Mouse (Mus musculus): Measurements from ENCODE around the gene Ccdc142. TPM values are rescaled to one million over a fixed set of nuclear protein-coding genes. Genes with fewer than 3 reads are reported as not detected.

Ccdc142 gene
- total RNA-seq, 2 experiments from 2014 or later: 11.3 to 13.3 TPM

DNA sequence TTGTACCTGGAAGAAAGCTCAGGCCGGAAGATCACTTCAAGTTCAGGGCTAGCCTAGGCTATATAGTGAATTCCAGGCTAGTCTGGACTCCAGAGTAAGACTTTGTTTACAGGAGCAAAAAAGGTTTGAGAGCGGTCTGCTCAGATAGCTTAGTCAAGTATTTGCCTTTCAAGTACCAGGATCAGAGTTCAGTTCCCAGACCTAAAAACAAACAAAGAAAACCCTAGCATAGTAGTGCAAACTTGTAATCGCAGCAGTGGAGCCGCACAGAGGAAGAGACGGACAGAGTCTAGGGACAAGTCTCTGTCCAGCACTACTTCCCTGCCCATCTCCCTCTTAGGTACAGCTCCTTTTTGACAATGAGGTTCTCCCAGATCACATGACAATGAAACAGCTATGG, 21.2 kb upstream of the Ccdc142 start:
- ATAC-seq (replicated peaks; ENCODE audit: low FRiP score, low TSS enrichment, poor library complexity, severe bottlenecking): no peak

DNA sequence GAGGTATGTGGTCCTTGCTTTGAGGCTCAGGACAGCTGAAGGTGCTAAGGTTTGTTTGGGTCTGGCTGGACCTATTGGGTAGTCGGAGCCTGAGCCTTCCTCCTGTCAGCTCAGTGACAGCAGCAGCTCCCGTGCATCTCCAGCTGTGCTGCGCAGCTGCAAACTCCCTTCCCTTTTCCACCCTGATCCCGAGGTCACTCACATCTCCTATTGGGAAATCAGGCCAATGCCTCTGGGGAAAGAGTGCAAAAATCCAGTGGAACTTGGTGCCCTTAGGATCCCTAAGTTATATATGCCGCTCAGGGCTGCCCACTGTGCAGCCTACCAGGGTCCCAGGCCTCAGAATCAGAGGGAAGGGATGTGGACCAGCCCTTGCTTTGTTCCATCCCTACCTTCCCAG, 17.9 kb upstream of the Ccdc142 start:
- no peak for ATAC-seq (replicated peaks; ENCODE audit: low FRiP score, low TSS enrichment, poor library complexity, severe bottlenecking)

DNA sequence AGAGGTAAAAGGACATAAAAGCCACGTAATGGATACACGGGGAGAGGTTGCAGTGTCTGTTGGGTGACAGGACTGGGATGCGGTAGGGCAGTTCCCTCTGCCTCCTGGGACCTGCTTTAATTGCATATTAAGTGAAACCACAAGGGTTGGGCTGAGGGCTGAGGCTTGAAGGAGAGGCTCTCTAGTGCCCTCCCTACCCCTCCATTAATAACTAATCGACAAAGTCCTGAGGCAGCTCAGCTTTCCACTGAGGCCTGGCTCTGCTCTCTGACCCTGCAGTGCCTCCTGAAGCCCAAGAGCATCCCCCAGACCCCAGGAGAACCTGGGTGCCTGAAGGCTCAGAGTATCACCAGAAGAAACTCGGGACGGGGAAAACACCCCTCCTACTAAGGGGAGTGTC, 16.9 kb upstream of the Ccdc142 start:
- ATAC-seq (replicated peaks; ENCODE audit: low FRiP score, low TSS enrichment, poor library complexity, severe bottlenecking): no peak

DNA sequence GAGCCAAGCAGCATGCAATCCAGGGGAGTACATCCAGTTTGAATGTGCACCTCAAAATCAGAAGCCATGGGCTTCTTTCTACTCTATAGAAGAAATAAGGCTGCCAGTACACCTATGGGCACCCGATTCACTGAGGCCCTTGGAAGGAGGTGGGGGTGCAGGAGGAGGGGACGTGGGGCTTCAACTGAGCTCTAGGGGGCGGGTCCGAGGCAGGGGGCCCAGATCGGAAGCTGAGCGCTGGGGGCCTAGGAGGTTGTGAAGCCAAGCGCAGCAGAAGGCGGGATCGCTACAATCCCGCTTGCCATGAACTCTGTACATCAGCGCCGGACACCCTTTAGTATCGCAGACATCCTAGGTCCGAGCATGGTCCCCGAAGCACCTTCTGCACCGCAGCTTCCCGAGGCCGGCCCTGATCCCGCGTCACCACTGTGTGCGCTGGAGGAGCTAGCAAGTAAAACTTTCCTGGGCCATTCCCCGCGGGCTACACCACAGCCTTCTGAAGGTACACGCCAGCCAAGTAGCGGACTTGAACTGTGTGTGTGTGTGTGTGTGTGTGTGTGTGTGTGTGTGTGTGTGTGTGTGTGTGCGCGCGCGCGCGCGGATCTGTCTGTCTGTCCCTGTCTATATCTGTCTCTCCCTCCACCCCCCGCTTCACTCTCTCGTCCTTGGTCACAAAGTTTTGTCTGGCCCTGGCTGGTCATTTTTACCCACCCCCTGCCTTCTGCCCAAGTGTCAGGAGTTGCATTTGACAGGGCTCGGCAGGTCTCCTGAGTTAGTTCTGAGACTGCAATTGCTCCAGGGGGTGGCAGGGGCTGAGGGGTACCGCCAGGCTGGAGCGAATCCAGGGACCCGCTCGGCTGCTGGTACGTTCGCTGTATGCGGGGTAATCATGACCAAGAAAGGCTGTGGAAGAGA, 15.0 kb upstream of the Ccdc142 start, which contains the start of gene Lbx2:
Lbx2 (plus strand) TSS at position 247 of the 915 bp plus-strand sequence.
- no peak for ATAC-seq (replicated peaks; ENCODE audit: low FRiP score, low TSS enrichment, poor library complexity, severe bottlenecking)

DNA sequence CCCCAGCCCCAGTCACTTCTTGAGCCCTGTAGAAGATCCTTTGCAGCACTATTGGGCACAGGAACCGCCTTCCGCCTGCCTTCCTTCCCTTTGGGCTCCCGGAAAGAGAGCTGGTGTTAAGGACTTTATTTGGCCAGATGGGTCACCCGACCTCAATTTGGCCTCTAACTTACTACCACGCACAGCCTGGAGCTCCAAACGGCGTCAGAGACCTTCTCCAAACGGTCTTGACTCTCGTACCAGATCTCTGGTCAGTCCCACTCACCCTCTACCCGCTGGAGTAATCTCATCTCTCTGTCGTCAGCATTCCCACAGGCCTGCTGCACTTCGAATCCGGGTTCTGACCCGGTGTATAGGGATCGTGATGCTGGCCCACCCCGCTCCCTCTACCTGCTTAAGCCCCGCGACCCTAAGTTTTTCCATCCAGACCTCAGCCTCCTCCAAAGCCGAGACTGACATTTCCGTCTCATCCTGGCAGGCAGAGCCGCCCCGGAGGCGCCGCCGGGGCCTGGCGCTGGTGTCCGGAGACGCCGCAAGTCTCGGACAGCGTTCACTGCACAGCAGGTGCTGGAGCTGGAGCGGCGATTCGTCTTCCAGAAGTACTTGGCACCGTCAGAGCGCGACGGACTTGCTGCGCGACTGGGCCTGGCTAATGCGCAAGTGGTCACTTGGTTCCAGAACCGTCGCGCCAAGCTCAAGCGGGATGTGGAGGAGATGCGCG, 14.0 kb upstream of the Ccdc142 start:
- no peak for ATAC-seq (replicated peaks; ENCODE audit: low FRiP score, low TSS enrichment, poor library complexity, severe bottlenecking)

GRCm38 (mm10) chr6:83087926-83088260, 13.5 kb upstream of the Ccdc142 start:
- no peak for ATAC-seq (replicated peaks; ENCODE audit: low FRiP score, low TSS enrichment, poor library complexity, severe bottlenecking)

DNA sequence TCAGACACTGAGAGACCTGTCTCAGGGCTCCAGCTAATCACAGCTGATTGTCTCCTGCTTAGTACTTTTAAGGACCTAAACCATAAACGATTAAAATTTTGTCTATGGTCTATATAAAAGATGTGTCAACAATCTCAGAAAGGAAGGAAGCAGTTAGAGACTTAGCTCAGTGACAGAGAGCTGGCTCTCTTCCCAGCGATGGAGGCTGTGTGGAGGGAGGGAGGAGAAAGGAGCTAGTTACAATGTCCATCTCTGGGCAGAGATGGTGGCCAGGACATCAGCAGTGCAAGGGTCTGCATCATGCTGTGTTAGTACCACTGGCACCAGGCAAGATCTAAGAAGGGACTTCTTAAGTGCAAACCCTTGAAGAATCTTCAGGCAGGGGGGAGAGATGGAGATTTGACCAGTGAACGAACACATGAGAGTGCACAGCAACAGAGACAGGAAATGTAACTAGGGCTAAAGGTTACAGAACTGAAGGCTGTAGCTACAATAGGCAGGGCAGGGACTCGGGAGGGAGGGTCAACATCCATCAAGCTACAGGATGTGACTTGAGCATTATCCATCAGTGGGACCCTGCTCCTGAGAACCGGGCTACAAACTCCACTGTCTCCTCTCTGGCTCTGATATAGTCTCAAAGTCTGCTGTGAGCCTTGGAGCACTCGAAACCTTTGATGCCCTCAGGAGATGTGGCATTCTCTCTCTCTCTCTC, 8.8 kb upstream of the Ccdc142 start:
- ATAC-seq (replicated peaks; ENCODE audit: low FRiP score, low TSS enrichment, poor library complexity, severe bottlenecking): no peak

GRCm38 (mm10) chr6:83095968-83096367, 5.4 kb upstream of the Ccdc142 start:
- ATAC-seq (replicated peaks; ENCODE audit: low FRiP score, low TSS enrichment, poor library complexity, severe bottlenecking): no peak

- ATAC-seq (replicated peaks; ENCODE audit: low FRiP score, low TSS enrichment, poor library complexity, severe bottlenecking): no peak
Observed at GRCm38 (mm10) chr6:83098411-83098810, 3.0 kb upstream of the Ccdc142 start.

DNA sequence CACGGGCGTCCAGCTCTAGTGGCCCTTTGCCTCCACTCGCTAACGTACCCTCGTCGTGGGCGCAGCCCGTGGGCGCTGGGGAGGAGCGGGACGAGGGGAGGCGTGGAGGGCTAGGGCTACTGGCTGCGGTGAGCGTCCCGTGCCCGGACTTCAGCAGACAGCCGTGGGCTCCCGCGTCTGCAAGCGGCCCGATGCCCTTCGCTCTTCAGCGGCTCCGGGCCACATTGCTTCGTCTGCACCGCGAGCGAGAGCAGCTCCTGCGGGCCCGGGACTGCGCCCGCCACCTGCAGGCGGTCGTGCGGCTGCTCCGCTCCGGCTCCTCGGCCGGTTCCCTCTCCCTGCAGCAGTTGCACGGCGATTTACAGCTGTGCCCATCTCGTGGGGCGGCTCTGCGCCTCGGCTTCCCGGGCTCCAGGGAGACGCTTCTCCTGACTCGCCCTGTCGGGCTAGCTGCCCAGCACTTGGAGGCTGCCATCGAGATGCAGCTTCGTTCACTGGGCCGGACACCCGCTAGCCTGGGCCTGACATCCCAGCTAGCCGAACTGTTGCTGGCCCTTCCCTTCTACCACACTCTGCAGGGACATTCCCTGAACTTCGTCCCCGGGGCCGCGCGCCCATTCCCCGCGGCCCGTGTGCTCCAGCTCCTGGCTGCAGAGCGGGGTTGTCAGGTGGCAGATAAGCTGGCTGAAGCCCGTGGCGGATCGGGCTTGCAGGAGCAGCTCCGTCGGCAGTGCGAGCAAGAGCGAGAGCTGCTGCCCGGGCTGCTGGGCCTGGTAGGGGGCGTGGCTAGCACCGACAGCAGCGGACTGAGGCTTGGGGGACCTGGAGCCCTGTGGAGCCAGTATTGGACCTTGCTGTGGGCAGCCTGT, 521 bp downstream of the Ccdc142 start:
- peak; percentile 78 for ATAC-seq (replicated peaks; ENCODE audit: low FRiP score, low TSS enrichment, poor library complexity, severe bottlenecking)

- no peak for ATAC-seq (replicated peaks; ENCODE audit: low FRiP score, low TSS enrichment, poor library complexity, severe bottlenecking)
Observed at GRCm38 (mm10) chr6:83103130-83103650, 1.8 kb downstream of the Ccdc142 start.

DNA sequence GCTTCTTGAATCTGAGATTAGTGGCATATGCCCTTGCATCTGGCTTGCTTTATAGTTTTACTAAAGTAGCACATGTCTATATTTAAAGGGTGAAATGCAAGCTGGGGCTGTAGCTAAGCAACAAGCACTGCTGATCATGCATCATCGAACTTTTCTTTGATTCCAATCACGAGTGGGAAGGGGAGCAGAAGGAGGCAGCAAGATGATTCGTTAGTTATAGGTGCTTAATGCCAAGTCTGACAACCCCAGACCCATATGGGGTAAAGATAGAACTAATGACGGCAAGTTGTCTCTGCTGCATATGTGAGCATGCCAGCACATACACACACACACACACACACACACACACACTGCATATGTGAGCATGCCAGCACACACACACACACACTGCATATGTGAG, 2.8 kb downstream of the Ccdc142 start:
- no peak for ATAC-seq (replicated peaks; ENCODE audit: low FRiP score, low TSS enrichment, poor library complexity, severe bottlenecking)

DNA sequence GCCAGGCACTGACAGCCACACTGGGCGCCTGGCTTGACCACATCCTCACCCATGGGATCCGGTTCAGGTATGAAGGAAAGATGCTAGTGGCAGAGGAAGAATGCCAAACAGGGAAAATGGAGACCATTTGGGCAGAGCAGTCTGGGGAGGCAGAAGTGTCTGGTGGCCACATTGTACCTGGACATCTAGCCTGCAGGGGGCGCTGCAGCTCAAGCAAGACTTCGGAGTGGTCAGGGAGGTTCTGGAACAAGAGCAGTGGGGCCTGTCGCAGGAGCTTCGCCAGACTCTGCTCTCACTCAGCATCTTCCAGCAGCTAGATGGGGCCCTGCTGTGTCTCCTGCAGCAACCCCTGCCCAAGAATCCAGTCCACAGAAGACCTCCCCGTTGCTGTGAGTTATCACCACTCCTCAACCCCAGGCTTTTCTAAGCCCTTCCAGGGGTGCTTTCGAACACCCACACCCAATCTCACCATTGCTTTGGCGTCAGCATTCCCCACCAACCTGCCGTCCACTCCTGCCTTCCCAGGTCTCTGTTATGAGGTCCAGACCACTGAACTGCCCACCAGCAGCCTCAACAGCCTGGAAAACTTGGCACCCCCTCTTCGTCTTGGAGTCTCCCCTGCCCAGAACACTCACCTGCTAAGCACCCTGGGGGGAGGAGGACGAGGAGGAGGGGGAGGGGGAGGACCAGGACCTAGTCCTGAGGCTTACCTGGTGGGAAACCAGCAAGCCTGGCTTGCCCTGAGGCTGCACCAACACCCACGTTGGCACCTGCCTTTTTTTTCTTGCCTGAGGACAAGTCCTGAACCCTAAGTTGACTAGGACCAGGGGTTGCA, 6.4 kb downstream of the Ccdc142 start:
- peak; percentile 48; the same call in 1 of the 2 replicates for ATAC-seq (replicated peaks; ENCODE audit: low FRiP score, low TSS enrichment, poor library complexity, severe bottlenecking)

- peak; percentile 43 for ATAC-seq (replicated peaks; ENCODE audit: low FRiP score, low TSS enrichment, poor library complexity, severe bottlenecking)
Observed at GRCm38 (mm10) chr6:83108762-83109668, 7.6 kb downstream of the Ccdc142 start, which contains the start of gene Mrpl53. Gene Mrpl53, plus strand, starts transcription at chr6:83109040.

- no peak; the same call in 1 of the 2 replicates for ATAC-seq (replicated peaks; ENCODE audit: low FRiP score, low TSS enrichment, poor library complexity, severe bottlenecking)
Observed at GRCm38 (mm10) chr6:83111510-83112136, 10.2 kb downstream of the Ccdc142 start.

DNA sequence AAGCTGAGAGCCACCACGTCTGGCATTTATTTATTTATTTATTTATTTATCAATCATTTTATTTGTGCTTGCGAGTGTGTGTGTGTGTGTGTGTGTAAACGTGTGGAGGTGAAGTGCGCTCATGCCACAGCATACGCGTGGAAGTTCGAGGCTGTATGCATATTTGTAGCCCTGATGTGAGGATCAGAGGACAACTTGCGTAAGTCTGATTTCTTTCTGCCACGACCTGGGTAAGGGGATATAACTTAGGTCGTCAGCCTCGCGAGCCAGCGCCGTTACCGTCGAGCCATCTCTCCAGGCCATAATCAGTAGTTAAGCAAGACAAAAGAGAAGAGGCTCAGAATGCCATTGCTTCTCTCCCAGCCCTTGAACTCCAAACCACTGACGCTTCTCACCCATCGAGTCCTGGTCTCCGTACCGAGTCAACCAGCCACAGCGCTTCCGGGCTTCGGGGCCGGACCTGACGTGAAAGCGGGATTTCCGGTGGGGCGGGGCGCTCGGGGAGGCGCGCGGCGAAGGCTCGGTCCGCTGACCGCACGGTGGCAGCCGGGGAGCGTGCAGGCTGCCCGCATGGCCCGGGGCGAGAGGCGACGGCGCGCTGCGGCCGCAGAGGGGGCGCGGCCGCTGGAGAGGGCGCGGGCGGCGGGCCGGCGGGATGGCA, 13.7 kb downstream of the Ccdc142 start, which contains the start of gene Mogs:
Mogs (plus strand) TSS at position 486 of the 661 bp plus-strand sequence.
- ATAC-seq (replicated peaks; ENCODE audit: low FRiP score, low TSS enrichment, poor library complexity, severe bottlenecking): peak; percentile 74
